In the genomic region with DNA sequence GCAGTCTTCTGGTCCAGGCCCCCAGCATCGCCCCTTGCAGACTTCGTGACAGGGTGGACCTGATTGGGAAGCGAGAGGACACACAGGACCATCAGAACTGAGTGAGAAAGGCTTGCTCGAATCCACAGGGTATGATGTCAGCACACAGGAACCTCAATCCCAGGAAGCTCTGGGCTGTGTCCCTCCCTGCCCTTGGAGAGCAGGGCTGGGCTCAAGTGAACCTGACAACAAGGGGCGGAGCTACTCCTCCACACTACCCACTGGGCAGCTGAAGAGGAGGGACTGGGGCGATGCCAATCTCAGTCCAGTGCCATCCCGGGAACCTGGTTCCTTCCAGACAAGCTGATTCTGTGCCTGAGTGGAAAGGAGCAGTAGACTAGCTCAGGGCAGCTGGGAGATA, we compare ENCODE assay signal across 8 mouse cellular contexts. TPM values are rescaled to one million over a fixed set of nuclear protein-coding genes. Genes with fewer than 3 reads are reported as not detected.
DNase-seq lines count a peak whose midpoint lies in the region; ATAC-seq lines count a peak whose summit lies in the region.

No protein-coding gene starts in this region.

- H3K36me3 ChIP-seq in embryonic facial prominence, embryonic 10.5 days (replicated peaks), result peaks cover 7% of the 10 kb centered on the region; the same call in 1 of the 2 replicates
- 0 out of 2 replicates have a peak, but pooled peaks cover 7% of the 10 kb centered on the region for H3K36me3 ChIP-seq in lung, embryonic 15.5 days
- no peaks in the 10 kb centered on the region for H3K36me3 ChIP-seq in hindbrain, embryonic 12.5 days

- peaks cover 46% of the 10 kb centered on the region for H3K4me1 ChIP-seq in embryonic facial prominence, embryonic 10.5 days
- peaks cover 34% of the 10 kb centered on the region for H3K4me1 ChIP-seq in lung, embryonic 15.5 days
- no peaks in the 10 kb centered on the region; the same call in 1 of the 2 replicates for H3K4me1 ChIP-seq in hindbrain, embryonic 12.5 days

- peak overlapping the region; percentile 33 for H3K4me3 ChIP-seq in embryonic facial prominence, embryonic 10.5 days
- no peak overlapping the region for H3K4me3 ChIP-seq in lung, embryonic 15.5 days
- H3K4me3 ChIP-seq in hindbrain, embryonic 12.5 days, result no peak overlapping the region

- H3K27me3 ChIP-seq in embryonic facial prominence, embryonic 10.5 days (replicated peaks; ENCODE audit: low read depth, poor library complexity, severe bottlenecking), result peaks cover 54% of the 10 kb centered on the region
- H3K27me3 ChIP-seq in lung, embryonic 15.5 days, result peaks cover 31% of the 10 kb centered on the region
- peaks cover 55% of the 10 kb centered on the region for H3K27me3 ChIP-seq in hindbrain, embryonic 12.5 days

- no peak overlapping the region for H3K27ac ChIP-seq in embryonic facial prominence, embryonic 10.5 days (replicated peaks)
- H3K27ac ChIP-seq in lung, embryonic 15.5 days, result peak overlapping the region; percentile 81
- no peak overlapping the region for H3K27ac ChIP-seq in hindbrain, embryonic 12.5 days

- peak overlapping the region; percentile 27 for H3K4me2 ChIP-seq in lung, embryonic 15.5 days
- H3K4me2 ChIP-seq in hindbrain, embryonic 12.5 days (replicated peaks), result no peak overlapping the region

- 35% methylated on average over 7 of the region's 7 CpGs for WGBS in embryonic facial prominence, embryonic 10.5 days
- 20% methylated on average over 7 of the region's 7 CpGs for WGBS in lung, embryonic 15.5 days
- 15% methylated on average over 7 of the region's 7 CpGs for WGBS in hindbrain, embryonic 12.5 days

- DNase-seq in right cerebral cortex, adult 18-20 months, result peak; percentile 25
- no peak for DNase-seq in right cerebral cortex, postnatal 36 days (ENCODE audit: low spot score in 2 of 2)
- DNase-seq in embryonic facial prominence, embryonic 10.5 days (ENCODE audit: low spot score), result no peak
- DNase-seq in heart, postnatal 25 days (ENCODE audit: low spot score), result peak; percentile 48
- no peak for DNase-seq in yolk sac, embryonic 10.5 days (ENCODE audit: low spot score)
- DNase-seq in adipocyte (ENCODE audit: low spot score), result no peak

- ATAC-seq in lung, embryonic 15.5 days (ENCODE audit: borderline replicate concordance, extremely low read depth, low FRiP score, low TSS enrichment), result peak; percentile 75
- ATAC-seq in hindbrain, embryonic 12.5 days (ENCODE audit: low FRiP score), result no peak

- intact Hi-C loops in heart, postnatal 25 days (cut with DNase I), result no loop called here

- no peaks in the 10 kb centered on the region for H3K9me3 ChIP-seq in embryonic facial prominence, embryonic 10.5 days
- no peaks in the 10 kb centered on the region for H3K9me3 ChIP-seq in lung, embryonic 15.5 days
- no peaks in the 10 kb centered on the region for H3K9me3 ChIP-seq in hindbrain, embryonic 12.5 days (replicated peaks)

- H3K9ac ChIP-seq in lung, embryonic 15.5 days, result peak overlapping the region; percentile 26
- H3K9ac ChIP-seq in hindbrain, embryonic 12.5 days, result no peak overlapping the region

RNA-seq across cellular contexts. Expression of gene Erbb3, which starts 5.8 kb away (rescaled TPM):
- polyA plus RNA-seq in embryonic facial prominence, embryonic 10.5 days (2016; fragmentation: Nextera tagmentation; extraction: Ambion mirVana), result 11.9 and 12.2 TPM in 2 replicates
- total RNA-seq in heart, postnatal 25 days (2021), result 1 to 10 TPM; 8.3 to 8.6 TPM
- polyA plus RNA-seq in lung, embryonic 15.5 days (2015; fragmentation: Nextera tagmentation; extraction: Ambion mirVana), result 21.3 and 22.9 TPM in 2 replicates
- polyA plus RNA-seq in hindbrain, embryonic 12.5 days (2016; fragmentation: Nextera tagmentation; extraction: Ambion mirVana), result 9.8 and 11.7 TPM in 2 replicates

RNA-seq across cellular contexts. Expression of gene Pa2g4, which starts 17.9 kb away (rescaled TPM):
- 274 and 287 TPM in 2 replicates for polyA plus RNA-seq in embryonic facial prominence, embryonic 10.5 days (2016; fragmentation: Nextera tagmentation; extraction: Ambion mirVana)
- total RNA-seq in heart, postnatal 25 days (2021), result 10 to 100 TPM; 45.8 to 48.6 TPM
- polyA plus RNA-seq in lung, embryonic 15.5 days (2015; fragmentation: Nextera tagmentation; extraction: Ambion mirVana), result 194 and 200 TPM in 2 replicates
- polyA plus RNA-seq in hindbrain, embryonic 12.5 days (2016; fragmentation: Nextera tagmentation; extraction: Ambion mirVana), result 140 and 143 TPM in 2 replicates

RNA-seq across cellular contexts. Expression of gene Rpl41, which starts 34.5 kb away (rescaled TPM):
- polyA plus RNA-seq in embryonic facial prominence, embryonic 10.5 days (2016; fragmentation: Nextera tagmentation; extraction: Ambion mirVana), result 3,494 and 3,561 TPM in 2 replicates
- 1,000 to 10,000 TPM; 1,495 to 1,582 TPM for total RNA-seq in heart, postnatal 25 days (2021)
- polyA plus RNA-seq in lung, embryonic 15.5 days (2015; fragmentation: Nextera tagmentation; extraction: Ambion mirVana), result 3,783 and 4,172 TPM in 2 replicates
- polyA plus RNA-seq in hindbrain, embryonic 12.5 days (2016; fragmentation: Nextera tagmentation; extraction: Ambion mirVana), result 2,172 and 2,716 TPM in 2 replicates

RNA-seq across cellular contexts. Expression of gene Zc3h10, which starts 36.1 kb away (rescaled TPM):
- polyA plus RNA-seq in embryonic facial prominence, embryonic 10.5 days (2016; fragmentation: Nextera tagmentation; extraction: Ambion mirVana), result 15.9 and 17.4 TPM in 2 replicates
- total RNA-seq in heart, postnatal 25 days (2021), result 1 to 10 TPM; 7.6 to 9.1 TPM
- polyA plus RNA-seq in lung, embryonic 15.5 days (2015; fragmentation: Nextera tagmentation; extraction: Ambion mirVana), result 14.6 and 14.9 TPM in 2 replicates
- 20.8 TPM in 2 replicates for polyA plus RNA-seq in hindbrain, embryonic 12.5 days (2016; fragmentation: Nextera tagmentation; extraction: Ambion mirVana)

RNA-seq across cellular contexts. Expression of gene Rps26, which starts 42.9 kb away (rescaled TPM):
- 566 and 582 TPM in 2 replicates for polyA plus RNA-seq in embryonic facial prominence, embryonic 10.5 days (2016; fragmentation: Nextera tagmentation; extraction: Ambion mirVana)
- total RNA-seq in heart, postnatal 25 days (2021), result 100 to 1,000 TPM; 253 to 266 TPM
- 711 and 777 TPM in 2 replicates for polyA plus RNA-seq in lung, embryonic 15.5 days (2015; fragmentation: Nextera tagmentation; extraction: Ambion mirVana)
- polyA plus RNA-seq in hindbrain, embryonic 12.5 days (2016; fragmentation: Nextera tagmentation; extraction: Ambion mirVana), result 418 and 515 TPM in 2 replicates

Comparison
In these comparisons a context has a peak if more than half of its experiments do, and no peak if none do; other contexts are left out.
1. DNase-seq: peak in right cerebral cortex, adult 18-20 months (single experiment) and heart, postnatal 25 days (single experiment); none in right cerebral cortex, postnatal 36 days (0 of 2), embryonic facial prominence, embryonic 10.5 days (single experiment), yolk sac, embryonic 10.5 days (single experiment) and adipocyte (single experiment).